Mouse (Mus musculus): Measurements from ENCODE around the gene Palld. TPM values are rescaled to one million over a fixed set of nuclear protein-coding genes. Genes with fewer than 3 reads are reported as not detected.

The Palld gene
- total and polyA plus RNA-seq, 3 experiments, result 0.33 TPM; not detected in 2

- no peaks in the 10 kb centered on the region for H3K36me3 ChIP-seq (replicated peaks)
- TF ChIP-seq TAL1 (conservative IDR thresholded peaks at IDR 0.05; ENCODE audit: low read depth, low read length) (no peak), CTCF (IDR thresholded peaks at IDR 0.05; ENCODE audit: low read depth, low read length) (peak; percentile 30; the same call in 1 of the 2 replicates)
- H3K9me3 ChIP-seq (replicated peaks), result no peaks in the 10 kb centered on the region
- H3K4me3 ChIP-seq (ENCODE audit: low read depth, low read length), result no peak overlapping the region
- no peak for DNase-seq (ENCODE audit: low spot score)
- H3K27me3 ChIP-seq (ENCODE audit: insufficient read depth, low read length), result no peaks in the 10 kb centered on the region; the same call in 1 of the 2 replicates
- no peak for ATAC-seq (ENCODE audit: extremely low read depth, insufficient number of reproducible peaks, low FRiP score, poor library complexity, severe bottlenecking)
- H3K4me1 ChIP-seq (ENCODE audit: insufficient read depth, low read depth, low read length), result no peaks in the 10 kb centered on the region
Observed at GRCm38 (mm10) chr8:61875290-61875689, 27.2 kb downstream of the Palld start.

DNA sequence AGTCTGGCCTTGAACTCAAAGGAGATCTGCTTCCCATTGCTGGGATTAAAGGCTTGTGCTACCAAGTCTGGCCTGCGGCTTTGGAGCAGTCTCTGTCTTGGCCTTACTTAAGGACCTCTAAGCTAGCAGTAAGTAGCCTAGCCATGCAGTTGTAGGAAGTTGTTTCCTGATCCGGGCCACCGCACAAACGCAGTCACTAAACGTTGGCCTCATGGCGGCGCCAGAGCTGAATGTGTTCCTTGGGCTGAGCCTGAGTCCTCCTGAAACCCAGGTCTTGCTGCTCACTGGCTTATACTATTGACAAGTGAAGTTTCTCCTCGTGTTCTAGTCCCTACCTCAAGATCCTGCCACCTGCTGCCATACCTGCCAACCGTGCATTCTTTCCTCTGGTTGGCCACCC is 28.5 kb downstream of the Palld start:
- no peak for TF ChIP-seq POLR2AphosphoS5 (IDR thresholded peaks at IDR 0.05; ENCODE audit: insufficient replicate concordance, low read depth, low read length)
- ATAC-seq (ENCODE audit: extremely low read depth, insufficient number of reproducible peaks, low FRiP score, poor library complexity, severe bottlenecking) (no peak), DNase-seq (ENCODE audit: low spot score) (no peak)
- H3K4me1 ChIP-seq (ENCODE audit: insufficient read depth, low read depth, low read length), result no peaks in the 10 kb centered on the region
- no peaks in the 10 kb centered on the region for H3K9me3 ChIP-seq (replicated peaks)
- H3K4me3 ChIP-seq (ENCODE audit: low read depth, low read length), result no peak overlapping the region
- H3K27me3 ChIP-seq (ENCODE audit: insufficient read depth, low read length), result no peaks in the 10 kb centered on the region; the same call in 1 of the 2 replicates
- no peaks in the 10 kb centered on the region for H3K36me3 ChIP-seq (replicated peaks)

DNA sequence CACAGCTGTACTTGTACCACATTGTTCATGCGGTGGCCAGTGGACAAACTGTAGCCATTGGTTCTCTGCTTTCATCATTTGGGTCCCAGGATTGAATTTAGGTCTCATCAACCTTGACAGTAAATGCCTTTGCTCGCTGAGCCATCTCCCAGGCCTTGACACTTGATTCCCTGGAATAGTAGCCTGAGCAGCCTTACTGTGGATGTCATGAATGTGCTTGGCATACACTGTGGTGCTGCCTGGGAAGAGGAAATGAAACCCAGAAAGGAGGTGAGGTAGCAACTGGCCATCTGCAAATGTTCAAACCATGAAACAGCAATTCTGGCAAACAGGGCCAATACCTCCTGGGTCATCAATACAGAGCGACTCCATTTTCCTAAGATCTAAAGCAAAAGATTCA is 34.0 kb downstream of the Palld start:
- no peaks in the 10 kb centered on the region for H3K27me3 ChIP-seq (ENCODE audit: insufficient read depth, low read length)
- TF ChIP-seq TAL1 (conservative IDR thresholded peaks at IDR 0.05; ENCODE audit: low read depth, low read length) (no peak), GATA2 (IDR thresholded peaks at IDR 0.05; ENCODE audit: borderline replicate concordance, low read depth, low read length) (no peak), CTCF (IDR thresholded peaks at IDR 0.05; ENCODE audit: low read depth, low read length) (no peak), POLR2AphosphoS5 (IDR thresholded peaks at IDR 0.05; ENCODE audit: insufficient replicate concordance, low read depth, low read length) (no peak), GATA1 (IDR thresholded peaks at IDR 0.05; ENCODE audit: borderline replicate concordance, low read length) (no peak)
- ATAC-seq (ENCODE audit: extremely low read depth, insufficient number of reproducible peaks, low FRiP score, poor library complexity, severe bottlenecking), result no peak

DNA sequence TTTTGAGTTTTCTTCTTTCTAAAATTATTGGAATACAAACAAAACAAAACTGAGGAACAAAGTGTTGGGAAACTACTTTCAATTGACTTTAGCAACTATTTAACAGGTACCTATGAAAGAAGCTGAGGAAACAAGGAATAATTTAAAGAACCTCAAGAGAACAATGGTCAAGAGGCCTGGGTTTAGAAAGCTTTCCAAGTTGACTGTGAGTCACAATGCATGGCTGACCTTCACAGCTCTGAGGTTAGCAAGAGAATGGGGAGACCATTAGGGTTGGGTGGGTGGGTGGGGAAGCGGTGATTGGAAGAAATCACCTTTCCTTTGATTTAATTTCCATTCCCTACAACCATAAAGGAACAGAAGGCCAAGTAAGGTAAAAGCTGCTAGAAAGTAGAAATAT is 35.6 kb downstream of the Palld start:
- no peaks in the 10 kb centered on the region for H3K9me3 ChIP-seq (replicated peaks)
- H3K36me3 ChIP-seq (replicated peaks), result no peaks in the 10 kb centered on the region
- no peaks in the 10 kb centered on the region for H3K4me1 ChIP-seq (ENCODE audit: insufficient read depth, low read depth, low read length)
- H3K4me3 ChIP-seq (ENCODE audit: low read depth, low read length), result no peak overlapping the region
- DNase-seq (ENCODE audit: low spot score), result no peak
- TF ChIP-seq POLR2AphosphoS5 (IDR thresholded peaks at IDR 0.05; ENCODE audit: insufficient replicate concordance, low read depth, low read length) (no peak), TAL1 (conservative IDR thresholded peaks at IDR 0.05; ENCODE audit: low read depth, low read length) (no peak), GATA2 (IDR thresholded peaks at IDR 0.05; ENCODE audit: borderline replicate concordance, low read depth, low read length) (no peak), CTCF (IDR thresholded peaks at IDR 0.05; ENCODE audit: low read depth, low read length) (no peak), GATA1 (IDR thresholded peaks at IDR 0.05; ENCODE audit: borderline replicate concordance, low read length) (no peak)
- no peak for ATAC-seq (ENCODE audit: extremely low read depth, insufficient number of reproducible peaks, low FRiP score, poor library complexity, severe bottlenecking)
- H3K27me3 ChIP-seq (ENCODE audit: insufficient read depth, low read length), result no peaks in the 10 kb centered on the region

More for the DNA sequence above, 34.0 kb downstream of the Palld start:
- Histone ChIP-seq H3K9me3 (replicated peaks) (no peaks in the 10 kb centered on the region), H3K4me3 (ENCODE audit: low read depth, low read length) (no peak overlapping the region), H3K36me3 (replicated peaks) (no peaks in the 10 kb centered on the region), H3K4me1 (ENCODE audit: insufficient read depth, low read depth, low read length) (no peaks in the 10 kb centered on the region)
- DNase-seq (ENCODE audit: low spot score), result no peak

DNA sequence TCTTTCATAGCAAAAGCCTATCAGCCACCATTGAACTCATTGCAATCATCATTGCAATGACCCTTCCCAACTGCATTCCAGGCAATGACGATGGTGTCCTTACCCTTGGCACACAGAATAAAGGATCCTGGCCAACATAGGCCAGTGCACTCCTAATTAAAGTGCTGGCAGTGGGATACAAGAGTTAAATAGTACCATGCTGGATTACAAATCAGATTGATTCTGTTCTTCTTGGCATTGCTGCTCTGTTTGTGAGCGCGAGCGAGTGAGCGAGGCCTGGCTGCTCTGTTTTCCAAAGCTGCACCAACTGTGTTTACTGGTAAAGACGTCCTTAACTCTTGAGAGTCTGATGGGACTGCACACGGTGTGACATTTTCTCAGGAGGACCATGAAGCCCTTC is 37.1 kb downstream of the Palld start:
- no peaks in the 10 kb centered on the region for H3K4me1 ChIP-seq (ENCODE audit: insufficient read depth, low read depth, low read length)
- TF ChIP-seq GATA2 (IDR thresholded peaks at IDR 0.05; ENCODE audit: borderline replicate concordance, low read depth, low read length) (no peak), CTCF (IDR thresholded peaks at IDR 0.05; ENCODE audit: low read depth, low read length) (no peak), POLR2AphosphoS5 (IDR thresholded peaks at IDR 0.05; ENCODE audit: insufficient replicate concordance, low read depth, low read length) (no peak), GATA1 (IDR thresholded peaks at IDR 0.05; ENCODE audit: borderline replicate concordance, low read length) (no peak), TAL1 (conservative IDR thresholded peaks at IDR 0.05; ENCODE audit: low read depth, low read length) (no peak)
- ATAC-seq (ENCODE audit: extremely low read depth, insufficient number of reproducible peaks, low FRiP score, poor library complexity, severe bottlenecking) (no peak), DNase-seq (ENCODE audit: low spot score) (no peak)
- no peaks in the 10 kb centered on the region for H3K9me3 ChIP-seq (replicated peaks)
- H3K36me3 ChIP-seq (replicated peaks), result no peaks in the 10 kb centered on the region
- H3K27me3 ChIP-seq (ENCODE audit: insufficient read depth, low read length), result no peaks in the 10 kb centered on the region
- no peak overlapping the region for H3K4me3 ChIP-seq (ENCODE audit: low read depth, low read length)

DNA sequence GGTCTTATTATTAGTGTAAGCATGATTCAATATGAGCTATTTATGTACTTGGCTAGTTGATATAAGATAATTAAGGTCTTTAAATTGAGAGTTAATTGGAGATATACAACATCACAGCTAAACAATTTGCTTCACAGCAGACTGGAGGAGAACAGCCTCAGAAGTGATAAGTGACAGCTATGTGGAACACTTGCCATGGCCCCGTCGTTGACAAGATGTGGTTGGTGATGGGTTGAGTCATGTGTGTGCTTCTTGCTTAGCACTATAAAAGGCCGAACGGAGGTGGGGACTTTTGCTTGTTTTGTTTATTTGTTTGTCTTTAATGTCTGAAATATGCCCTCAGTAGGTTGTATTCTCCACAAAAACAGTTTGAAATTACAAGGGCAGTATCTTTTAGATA is 51.2 kb downstream of the Palld start:
- H3K4me1 ChIP-seq (ENCODE audit: insufficient read depth, low read depth, low read length), result no peaks in the 10 kb centered on the region
- no peaks in the 10 kb centered on the region for H3K9me3 ChIP-seq (replicated peaks)
- H3K36me3 ChIP-seq (replicated peaks), result no peaks in the 10 kb centered on the region
- TF ChIP-seq GATA2 (IDR thresholded peaks at IDR 0.05; ENCODE audit: borderline replicate concordance, low read depth, low read length) (no peak), TAL1 (conservative IDR thresholded peaks at IDR 0.05; ENCODE audit: low read depth, low read length) (no peak)
- no peak for DNase-seq (ENCODE audit: low spot score)
- no peak for ATAC-seq (ENCODE audit: extremely low read depth, insufficient number of reproducible peaks, low FRiP score, poor library complexity, severe bottlenecking)
- no peaks in the 10 kb centered on the region for H3K27me3 ChIP-seq (ENCODE audit: insufficient read depth, low read length)
- H3K4me3 ChIP-seq (ENCODE audit: low read depth, low read length), result no peak overlapping the region

- Histone ChIP-seq H3K36me3 (replicated peaks) (no peaks in the 10 kb centered on the region), H3K9me3 (replicated peaks) (no peaks in the 10 kb centered on the region), H3K4me3 (ENCODE audit: low read depth, low read length) (no peak overlapping the region), H3K27me3 (ENCODE audit: insufficient read depth, low read length) (no peaks in the 10 kb centered on the region), H3K4me1 (ENCODE audit: insufficient read depth, low read depth, low read length) (no peaks in the 10 kb centered on the region)
- TF ChIP-seq GATA1 (IDR thresholded peaks at IDR 0.05; ENCODE audit: borderline replicate concordance, low read length) (no peak), TAL1 (conservative IDR thresholded peaks at IDR 0.05; ENCODE audit: low read depth, low read length) (no peak), POLR2AphosphoS5 (IDR thresholded peaks at IDR 0.05; ENCODE audit: insufficient replicate concordance, low read depth, low read length) (no peak), GATA2 (IDR thresholded peaks at IDR 0.05; ENCODE audit: borderline replicate concordance, low read depth, low read length) (no peak), CTCF (IDR thresholded peaks at IDR 0.05; ENCODE audit: low read depth, low read length) (no peak)
- DNase-seq (ENCODE audit: low spot score) (no peak), ATAC-seq (ENCODE audit: extremely low read depth, insufficient number of reproducible peaks, low FRiP score, poor library complexity, severe bottlenecking) (no peak)
Observed at GRCm38 (mm10) chr8:61848581-61849162, 53.8 kb downstream of the Palld start.
